Mouse (Mus musculus) ES-Bruce4 (cell line): ENCODE results near the gene Ap1s3.

ENCODE experiments used
- CTCF ChIP-seq: IDR thresholded peaks from one replicate; pipeline ENCODE4 v1.8.1; 2011; ENCODE audit warnings: low read depth, low read length
- POLR2A ChIP-seq: IDR thresholded peaks from one replicate; pipeline ENCODE4 v1.8.1; 2011; ENCODE audit warnings: low read length; ENCODE audit not compliant: insufficient read depth

DNA sequence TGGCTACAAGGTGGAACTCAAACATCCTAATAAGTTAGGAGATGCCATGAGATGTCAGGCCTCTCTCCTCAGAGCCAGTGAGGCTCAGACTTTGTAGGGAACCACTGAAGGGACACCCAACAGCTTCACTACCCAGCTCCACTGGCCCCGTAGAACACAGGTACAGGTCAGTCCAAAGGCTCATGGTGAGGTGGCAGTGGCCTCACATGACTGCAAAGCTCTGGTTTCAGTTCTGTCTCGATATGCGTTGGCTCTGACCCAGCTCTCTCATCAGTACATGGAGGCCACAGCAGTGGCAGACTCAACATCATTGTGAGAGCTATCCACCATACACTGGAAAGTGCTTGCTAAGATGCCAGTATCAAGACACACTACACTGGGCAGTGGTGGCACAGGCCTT, 9.0 kb upstream of the Ap1s3 start:
- TF ChIP-seq CTCF = no peak
- TF ChIP-seq POLR2A = no peak
